Mouse (Mus musculus) megakaryocyte-erythroid progenitor cell, adult 5-6 weeks (primary cell): ENCODE data around the gene Tmem150c. TPM values are rescaled to one million over a fixed set of nuclear protein-coding genes. Genes with fewer than 3 reads are reported as not detected.

Experiments
- ATAC-seq: replicated peaks from 2 replicates; pipeline ENCODE4 v1.8.0; 2016; ENCODE audit warnings: mild to moderate bottlenecking, inconsistent platforms; ENCODE audit not compliant: severe bottlenecking, poor library complexity, low FRiP score, low TSS enrichment
- total RNA-seq, 2 experiments: library from RNA; stranded (forward) in 1 of 2; stranded (reverse) in 1 of 2; fragments of 200-1000, 215-1000 nt in 1 of 2; fragments of >200 nt in 1 of 2; fragmentation: Nextera tagmentation in 1 of 2; gene quantifications; 2 replicates each; pipeline ENCODE4 v1.2.3; 2014 to 2017

Tmem150c gene
- total RNA-seq (2014; fragmentation: Nextera tagmentation) (not detected in 2 replicates), total RNA-seq (2017) (not detected in 2 replicates)

DNA sequence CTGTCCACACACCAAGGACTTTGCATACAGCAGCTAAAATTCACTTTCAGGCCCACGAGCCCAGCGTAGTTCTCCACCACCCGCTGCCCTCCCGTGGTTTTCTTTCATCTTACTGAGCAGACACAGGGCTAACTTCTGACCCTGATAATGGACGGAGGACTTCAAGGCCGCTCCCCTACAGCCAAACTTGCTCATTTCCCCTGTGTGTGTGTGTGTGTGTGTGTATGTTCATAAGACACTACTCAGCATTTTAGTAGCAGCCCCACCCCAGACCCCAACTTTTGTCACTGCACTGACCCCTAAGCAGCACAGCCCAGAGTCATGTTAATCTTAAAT lies at the start of gene Tmem150c:
Gene Tmem150c, minus strand, starts transcription at position 171 of the 336 bp plus-strand sequence.
- ATAC-seq = no peak

DNA sequence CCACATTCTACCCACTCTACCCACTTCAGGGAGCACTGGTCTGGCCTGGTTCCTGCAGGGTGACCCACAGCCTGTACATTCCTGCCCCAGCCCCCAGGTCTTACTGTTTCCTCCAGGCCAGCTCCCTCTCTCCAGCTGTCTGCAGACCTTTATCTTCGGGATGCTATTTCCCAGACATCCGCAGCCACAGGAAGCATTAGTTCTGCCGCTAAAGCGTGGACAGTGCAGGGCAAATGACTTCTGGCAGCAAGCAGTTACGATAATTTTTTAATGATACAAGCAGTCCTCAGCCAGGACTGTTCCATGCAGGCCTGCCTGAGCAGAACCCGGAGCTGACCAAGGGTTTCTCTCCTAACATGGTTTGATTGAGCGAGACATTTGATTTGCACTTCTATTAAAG lies 49.5 kb upstream of the Tmem150c start:
- ATAC-seq = no peak

DNA sequence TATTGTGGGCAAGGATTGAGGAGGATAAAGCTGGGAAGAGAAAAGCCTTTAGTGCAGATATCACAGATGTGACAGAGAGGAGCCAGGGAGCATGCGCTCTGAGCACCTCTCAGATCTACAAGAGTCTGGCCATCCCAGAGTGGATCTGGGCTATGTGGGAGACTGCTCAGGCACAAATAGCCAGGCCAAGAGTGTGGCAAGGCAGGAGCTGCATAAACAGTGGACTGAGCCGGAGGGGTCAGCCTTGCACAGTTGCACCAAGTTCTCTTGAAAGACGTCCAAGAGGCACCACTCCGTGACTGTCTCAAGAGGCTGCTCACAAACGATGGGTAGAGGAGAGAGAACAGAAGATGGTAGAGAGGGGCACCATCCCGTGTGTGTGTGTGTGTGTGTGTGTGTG lies 47.1 kb upstream of the Tmem150c start:
- no peak for ATAC-seq

DNA sequence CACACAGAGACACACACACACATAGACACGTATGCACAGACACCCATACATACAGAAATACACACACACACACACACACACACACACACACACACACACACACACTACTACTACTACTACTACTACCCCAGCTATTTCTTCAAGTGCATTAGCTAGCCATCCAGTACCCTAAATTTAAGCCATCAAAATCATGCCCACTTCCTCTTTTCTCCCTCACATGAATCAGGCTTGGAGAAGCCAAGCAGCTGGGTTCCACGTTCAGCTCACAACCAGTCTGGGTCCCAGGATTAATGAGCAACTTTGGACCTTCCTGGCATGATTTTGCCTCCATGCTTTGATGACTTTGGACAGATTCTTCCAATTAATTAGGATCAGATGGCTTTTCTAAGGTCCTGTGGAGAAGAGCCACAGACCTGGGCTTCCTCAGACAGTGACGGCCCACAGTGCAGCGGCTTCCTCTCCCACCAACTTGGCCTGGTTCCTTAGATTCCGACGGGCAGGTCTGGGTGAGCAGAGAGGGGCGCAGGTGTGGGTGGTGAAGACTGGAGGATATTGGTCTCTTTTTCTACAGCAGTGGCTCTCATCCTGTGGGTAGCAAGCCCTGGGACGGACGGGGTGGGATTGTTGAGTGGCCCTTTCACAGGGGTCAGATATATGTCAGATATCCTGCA lies 46.0 kb upstream of the Tmem150c start:
- no peak for ATAC-seq

DNA sequence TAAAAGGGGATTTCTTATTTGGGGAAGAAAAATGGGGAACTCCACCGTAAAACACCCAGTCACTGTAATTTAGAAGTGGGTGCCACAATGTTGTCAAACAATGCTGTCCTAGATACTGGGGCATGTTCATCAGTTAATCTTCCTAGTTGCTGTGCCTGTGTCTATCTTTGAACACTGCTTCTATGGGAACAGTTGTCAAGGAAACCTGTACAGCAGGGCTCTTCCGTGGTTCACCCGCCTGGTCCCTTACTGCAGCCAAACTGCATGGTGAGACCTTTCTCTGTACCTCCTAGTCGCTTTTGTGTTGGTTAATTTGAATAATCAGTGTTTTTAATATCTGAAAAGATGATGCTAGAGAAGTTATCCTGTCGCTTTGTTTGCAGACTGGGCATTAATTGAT lies 41.2 kb upstream of the Tmem150c start:
- ATAC-seq = no peak

DNA sequence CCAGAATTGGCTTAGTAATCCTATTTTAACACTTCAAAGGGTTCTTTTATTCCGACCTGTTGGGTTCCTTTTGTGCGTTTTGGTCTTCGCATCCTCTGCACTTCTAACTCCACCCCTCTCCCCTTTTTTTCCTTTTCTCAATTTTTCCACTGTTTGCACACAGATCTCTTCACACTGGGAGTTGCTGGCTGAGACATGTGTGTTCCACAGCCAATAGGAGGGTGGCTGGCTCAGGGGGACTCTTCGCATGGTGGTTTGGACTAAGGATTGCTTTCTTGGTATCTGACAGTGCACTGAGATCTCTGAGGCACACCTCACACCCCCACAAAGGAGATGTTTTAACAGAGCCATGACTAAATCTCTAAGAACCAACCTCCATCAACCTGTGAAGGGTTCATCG lies 40.7 kb upstream of the Tmem150c start:
- no peak for ATAC-seq

DNA sequence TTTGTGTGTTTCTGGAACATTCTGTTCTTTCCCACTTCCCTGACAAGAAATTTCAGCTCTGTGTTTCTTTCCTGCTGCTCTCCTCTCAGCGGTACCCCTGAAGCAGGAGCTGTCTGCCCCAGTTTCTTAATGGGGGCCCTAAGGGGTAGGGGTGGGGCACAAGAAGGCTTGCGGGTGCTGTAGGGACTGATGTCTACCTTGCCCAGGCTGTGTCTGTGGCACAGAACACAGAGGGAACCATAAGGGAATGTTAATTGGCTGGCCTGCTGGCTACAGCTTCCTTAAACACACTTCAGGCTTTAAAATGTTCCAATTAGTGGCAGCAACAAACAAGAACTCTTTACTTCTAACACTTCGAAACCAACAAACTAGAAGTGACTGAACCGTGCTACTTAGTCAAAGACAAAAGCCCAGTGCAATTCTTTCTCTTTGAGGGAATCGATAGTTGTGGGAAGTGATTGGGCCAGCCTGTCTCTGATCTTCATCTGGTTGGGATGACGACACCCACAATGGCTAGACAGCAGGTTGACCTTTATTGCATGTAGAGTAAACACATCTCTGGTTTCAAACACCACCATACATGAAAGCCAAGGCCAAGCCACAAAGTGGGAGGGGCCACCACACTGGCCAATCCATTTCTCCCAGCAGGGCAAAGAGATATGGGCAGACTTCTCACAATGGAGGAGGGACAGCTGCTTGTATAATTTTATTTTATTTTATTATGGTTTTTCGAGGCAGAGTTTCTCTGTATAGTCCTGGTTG lies 39.7 kb upstream of the Tmem150c start:
- ATAC-seq = no peak

DNA sequence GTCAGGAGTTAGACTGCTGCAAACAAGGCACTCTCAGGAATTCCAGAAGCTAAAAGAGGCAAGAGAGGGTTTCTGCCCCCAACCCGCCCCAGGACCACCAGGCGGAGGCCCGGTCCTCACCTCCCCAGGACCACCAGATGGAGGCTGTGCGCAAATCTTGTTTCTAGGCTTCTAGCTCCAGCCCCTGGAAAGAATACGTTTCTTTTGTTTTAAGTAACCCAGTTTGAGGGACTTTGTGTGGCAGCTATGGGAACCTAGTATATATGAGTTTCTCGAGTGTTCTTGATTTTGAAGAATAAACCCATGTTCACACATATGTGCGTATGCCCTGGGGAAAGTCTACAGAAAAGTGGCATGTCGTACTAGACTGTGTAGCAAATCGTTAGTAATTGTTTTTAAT lies 37.9 kb upstream of the Tmem150c start:
- no peak for ATAC-seq

DNA sequence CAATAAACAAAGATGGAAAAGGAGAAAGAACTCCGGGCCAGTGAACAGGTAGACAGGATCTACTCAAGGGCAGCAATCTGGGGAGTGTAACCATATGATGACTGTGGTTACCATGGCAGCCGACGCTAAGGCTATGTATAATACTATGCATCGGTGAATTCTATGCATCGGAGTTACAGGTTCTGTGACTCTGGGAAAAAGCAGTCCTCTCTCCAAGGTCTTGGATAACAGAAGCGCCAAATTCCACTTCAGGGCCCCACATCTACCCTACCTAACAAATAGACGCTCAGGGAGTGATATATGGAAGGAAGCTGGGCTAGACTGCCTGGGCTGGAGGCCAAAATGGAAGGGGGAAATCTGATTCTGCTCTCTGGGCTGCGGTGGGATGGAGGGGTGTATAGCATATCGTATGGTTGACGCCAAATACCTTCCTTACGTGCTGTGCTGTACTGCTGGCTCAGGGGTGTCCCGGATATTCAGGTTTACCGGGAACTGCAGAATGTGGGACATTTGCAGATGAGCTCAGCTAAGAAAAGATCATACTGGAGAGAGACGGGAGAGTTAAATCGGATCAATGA lies 37.3 kb upstream of the Tmem150c start:
- ATAC-seq = no peak

DNA sequence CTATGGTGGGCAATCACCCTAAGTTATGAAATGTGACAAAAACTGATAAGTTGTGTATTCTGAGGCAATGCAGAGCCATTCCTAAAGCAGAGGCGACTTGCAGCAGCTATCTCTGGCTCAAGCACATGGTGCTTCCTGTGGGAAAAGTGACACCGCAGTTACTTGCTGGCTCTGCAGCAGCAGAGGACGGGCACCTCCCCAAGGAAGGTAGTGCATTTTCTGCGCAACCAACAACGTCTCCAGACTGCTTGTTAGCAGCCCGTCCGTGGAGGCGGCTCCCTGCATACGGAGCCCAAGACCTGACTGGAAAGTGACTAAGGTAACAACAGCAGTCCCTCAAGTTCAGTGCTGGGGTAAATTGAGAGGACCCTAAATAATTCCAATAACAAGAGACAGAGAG lies 36.8 kb upstream of the Tmem150c start:
- no peak for ATAC-seq

DNA sequence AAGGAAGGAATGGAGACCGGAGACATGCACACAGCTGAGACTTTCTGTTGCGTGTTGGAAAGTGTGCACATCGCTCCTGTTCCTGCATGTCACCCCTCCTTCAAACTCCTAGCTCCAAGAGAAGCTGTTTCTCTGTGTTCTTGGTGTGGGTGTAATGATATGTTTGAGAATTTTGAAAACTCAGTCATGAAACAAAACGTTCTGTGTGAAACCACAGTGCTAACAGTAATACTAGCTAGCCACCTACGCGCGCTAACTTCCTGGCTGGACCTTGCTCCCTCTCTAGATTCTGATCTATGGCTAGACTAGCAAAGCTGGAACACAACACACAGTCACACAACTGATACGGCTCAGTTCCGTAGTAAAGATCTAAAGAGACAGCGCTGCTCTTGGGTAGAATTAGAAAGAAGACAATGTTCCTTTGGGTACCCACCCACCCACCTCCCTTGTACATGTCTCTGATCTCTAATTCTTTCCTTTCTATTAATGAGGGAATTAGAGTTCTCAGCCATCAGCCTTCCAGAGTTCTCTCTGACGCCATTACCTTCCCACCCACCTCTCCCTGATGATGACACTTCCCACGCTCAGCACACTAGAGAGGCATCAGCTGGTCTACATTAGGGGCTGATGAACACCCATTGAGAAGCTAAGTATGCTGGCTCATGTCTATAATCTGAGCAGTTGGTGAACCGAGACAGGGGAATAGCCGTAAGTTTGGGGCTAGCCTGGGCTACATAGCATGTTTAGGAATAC lies 32.0 kb upstream of the Tmem150c start:
- ATAC-seq = no peak

DNA sequence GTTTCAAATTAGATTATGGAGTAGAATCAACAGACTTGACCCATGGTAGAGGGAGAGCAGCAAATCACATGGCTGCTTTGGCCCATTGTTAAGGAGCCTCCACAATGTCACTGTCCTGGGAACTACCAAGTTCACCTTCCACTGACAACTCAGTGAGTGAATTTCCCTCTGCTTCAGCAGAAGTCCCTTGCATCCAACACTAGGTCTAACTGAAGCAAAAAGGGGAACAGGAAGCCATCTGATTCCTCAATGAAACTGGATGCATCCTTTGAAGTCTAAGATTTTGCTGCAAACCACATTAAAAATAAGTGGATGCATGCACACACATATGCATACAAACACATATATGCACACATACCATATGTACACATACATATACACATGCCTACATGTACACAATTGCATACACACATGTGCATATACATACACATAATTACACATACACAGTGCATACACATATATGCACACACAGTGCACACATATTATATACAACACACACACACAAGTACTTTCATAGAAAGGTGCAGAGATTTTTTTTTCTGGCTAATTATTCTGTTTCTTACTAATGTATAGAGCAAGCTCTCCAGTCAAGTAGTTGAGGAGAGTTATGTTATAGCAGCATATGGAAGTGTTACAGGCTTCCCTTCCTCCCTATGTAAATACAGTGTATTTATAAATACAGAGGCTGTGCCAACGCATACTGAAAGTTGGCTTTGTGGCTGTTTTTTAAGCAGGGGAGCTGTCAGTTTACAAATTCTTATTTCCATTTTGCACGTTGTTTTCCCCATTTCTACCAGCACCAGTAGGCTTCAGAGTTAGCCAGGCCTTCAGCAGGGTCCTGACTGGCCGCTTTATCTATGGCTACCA lies 27.7 kb upstream of the Tmem150c start:
- no peak for ATAC-seq

DNA sequence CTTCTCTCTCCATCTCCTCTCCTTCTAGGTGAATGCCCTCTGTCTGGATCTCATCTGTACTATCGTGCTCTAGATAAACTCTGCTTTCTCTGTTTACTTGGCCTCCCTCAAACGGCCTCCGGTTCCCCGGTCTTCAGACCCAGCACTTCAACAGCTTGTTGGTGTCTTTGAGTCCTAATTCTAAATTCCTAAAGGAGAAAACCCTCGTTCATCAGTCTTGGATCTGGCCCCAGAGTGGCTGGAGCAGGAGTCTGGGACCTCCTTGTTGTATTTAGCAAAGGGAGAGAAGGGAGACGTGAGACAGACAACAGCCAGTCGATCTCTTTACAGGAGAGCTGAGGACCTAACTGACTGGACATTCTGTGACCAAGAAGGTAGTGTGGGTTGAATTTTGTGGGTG lies 27.0 kb upstream of the Tmem150c start:
- ATAC-seq = no peak

DNA sequence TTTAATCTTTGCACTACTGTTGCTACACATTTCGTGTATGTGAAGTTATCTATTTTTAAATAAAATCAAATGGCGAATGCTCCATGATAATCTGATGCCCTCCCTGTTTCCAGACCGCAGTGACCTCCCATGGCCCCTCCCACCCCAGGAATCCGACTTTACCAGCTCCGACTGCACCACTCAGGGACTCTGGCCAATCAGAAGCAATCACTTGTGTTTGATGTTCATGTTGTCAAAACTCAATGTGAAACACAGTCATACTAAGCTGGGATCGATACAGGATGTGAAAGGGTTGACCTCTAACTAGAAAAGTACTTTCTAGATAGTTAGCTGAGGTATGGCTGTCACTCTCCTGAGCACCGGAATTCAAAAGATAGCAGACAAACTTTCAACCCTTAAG lies 26.3 kb upstream of the Tmem150c start:
- no peak for ATAC-seq

DNA sequence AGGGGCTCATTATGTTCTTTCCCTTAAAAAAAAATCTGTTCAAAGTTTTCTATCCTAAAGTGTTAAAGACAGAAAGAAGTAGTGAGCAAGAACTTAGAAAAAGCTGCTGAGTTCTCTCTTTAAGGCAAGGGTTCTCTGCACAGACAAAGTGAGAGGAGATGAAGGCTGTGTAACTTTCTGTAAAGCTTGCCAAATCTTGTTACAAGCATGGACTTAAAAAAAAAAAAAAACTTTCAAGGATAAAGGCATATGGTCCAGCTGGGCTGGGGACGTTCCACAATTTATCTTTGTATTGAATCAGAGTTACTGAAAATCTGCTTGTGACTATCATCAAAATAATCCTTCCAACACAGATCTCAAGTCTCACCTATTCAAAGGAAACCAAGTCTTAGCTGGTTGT lies 21.4 kb upstream of the Tmem150c start:
- ATAC-seq = no peak

DNA sequence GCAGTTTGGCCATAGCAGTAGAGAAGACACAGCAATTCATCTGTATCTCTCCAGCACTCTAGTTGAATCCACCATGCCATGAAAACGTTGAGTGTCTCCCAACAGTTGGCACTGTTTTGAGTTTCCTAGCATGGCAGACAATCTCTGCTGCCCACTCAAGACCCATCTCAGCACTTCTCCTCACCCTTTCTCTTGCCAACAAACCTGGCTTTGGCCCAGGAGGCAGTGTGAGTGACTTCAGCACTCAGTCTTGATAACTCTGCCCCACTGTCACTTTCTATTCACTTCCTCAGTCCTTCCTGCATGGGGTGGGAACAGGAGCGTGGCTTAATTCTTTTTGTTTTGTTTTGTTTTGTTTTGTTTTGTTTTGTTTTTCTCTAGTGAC lies 19.2 kb upstream of the Tmem150c start:
- ATAC-seq = no peak

DNA sequence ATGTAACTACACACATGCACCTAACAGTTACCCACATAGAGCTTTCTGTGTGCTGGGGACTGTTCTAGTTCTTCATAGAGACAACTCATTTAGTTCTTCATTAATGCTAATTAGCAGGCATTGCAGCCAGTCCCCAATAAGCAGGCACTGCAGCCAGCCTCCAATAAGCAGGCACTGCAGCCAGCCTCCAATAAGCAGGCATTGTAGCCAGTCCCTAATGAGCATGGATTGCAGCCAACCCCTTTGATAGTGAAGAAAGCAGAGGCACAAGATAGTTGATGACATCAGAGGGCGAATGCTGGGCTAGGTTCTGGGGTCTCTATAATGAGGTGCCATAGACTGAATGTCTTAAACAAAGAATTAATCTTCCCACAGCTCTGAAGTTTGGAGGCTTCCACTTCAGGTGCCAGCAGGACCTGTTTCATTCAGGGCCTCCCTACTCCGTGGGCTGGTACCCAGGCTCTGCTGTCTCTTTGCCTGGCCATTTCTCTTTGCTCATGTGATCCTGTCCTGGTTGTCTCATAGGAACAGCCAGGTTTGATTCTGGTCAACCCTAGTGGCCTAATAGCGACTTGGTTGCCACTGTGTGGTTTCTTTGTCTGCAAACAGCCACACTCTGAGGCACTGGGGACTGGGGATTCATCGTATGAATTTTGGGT lies 18.6 kb upstream of the Tmem150c start:
- ATAC-seq = no peak; the same call in 1 of the 2 replicates

DNA sequence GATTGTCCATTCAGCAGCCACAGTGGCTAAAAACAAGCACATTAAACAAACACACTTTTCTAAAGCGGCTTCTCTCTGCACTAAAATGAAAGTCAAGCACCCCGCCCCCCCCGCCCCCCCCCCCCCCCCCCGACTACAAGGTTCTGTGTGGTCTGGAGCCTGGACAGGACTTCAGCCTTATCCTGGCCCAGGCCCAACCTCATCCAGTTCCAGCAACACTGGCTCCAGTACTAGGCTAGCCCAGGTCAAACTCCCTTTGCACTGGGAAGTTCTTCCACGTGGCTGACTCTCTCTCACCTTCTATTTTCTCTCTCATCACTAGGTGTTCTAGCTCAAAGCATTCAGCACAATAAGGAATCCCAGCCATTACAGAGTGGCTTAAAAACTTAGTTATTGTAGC lies 17.9 kb upstream of the Tmem150c start:
- ATAC-seq = no peak

DNA sequence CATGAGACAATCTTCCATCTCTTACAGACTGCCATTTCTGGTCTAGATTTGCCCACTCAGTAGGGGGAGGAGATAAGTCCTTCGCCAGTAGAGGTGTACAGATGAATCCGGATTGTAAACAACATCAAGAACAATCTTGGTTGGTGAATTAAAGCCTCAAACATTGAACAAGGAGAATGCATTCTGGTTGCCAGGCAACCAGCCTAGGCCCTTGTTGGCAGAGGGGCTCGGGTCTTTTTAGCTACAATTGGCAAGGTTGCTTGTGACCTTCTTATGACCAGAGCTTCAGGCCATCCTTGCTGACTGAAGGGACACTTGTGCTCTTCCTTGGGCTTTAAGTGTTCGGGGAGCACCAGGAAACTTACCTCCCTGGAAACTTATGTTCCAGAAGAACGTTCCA lies 16.5 kb upstream of the Tmem150c start:
- no peak for ATAC-seq
